Mouse (Mus musculus) MEL (cell line): ENCODE data around the gene Il6ra. TPM values are rescaled to one million over a fixed set of nuclear protein-coding genes. Genes with fewer than 3 reads are reported as not detected.

Experiments used
- DNase-seq: peaks from one replicate; pipeline ENCODE4 v3.0.0; 2011; ENCODE audit warnings: low read depth, low spot score
- H3K27ac ChIP-seq: 2 replicates; pipeline ENCODE4 v1.5.1; 2012; ENCODE audit warnings: low read depth, mild to moderate bottlenecking, control low read depth, low read length, moderate library complexity; ENCODE audit not compliant: control insufficient read depth
- H3K27me3 ChIP-seq, 2 experiments: fragments of 150-350 bp in 1 of 2; sonication (generic) in 1 of 2; 2 replicates each; pipeline ENCODE4 v1.6.1; 2012; ENCODE audit warnings: low read length in 2 of 2, mild to moderate bottlenecking in 2 of 2, improper control_type of control experiment in 1 of 2, moderate library complexity in 1 of 2; ENCODE audit not compliant: insufficient read depth in 2 of 2, control insufficient read depth in 1 of 2
- H3K36me3 ChIP-seq, 2 experiments: 2 replicates each; pipeline ENCODE4 v1.6.1; 2012 to 2014; ENCODE audit warnings: low read length in 2 of 2, improper control_type of control experiment in 1 of 2, inconsistent platforms in 1 of 2, mild to moderate bottlenecking in 1 of 2; ENCODE audit not compliant: insufficient read depth in 2 of 2, control insufficient read depth in 1 of 2
- H3K4me1 ChIP-seq, 2 experiments: fragments of 150-350 bp in 1 of 2; sonication (generic) in 1 of 2; 2 replicates each; pipeline ENCODE4 v1.6.1; 2012; ENCODE audit warnings: low read length in 2 of 2, improper control_type of control experiment in 1 of 2, mild to moderate bottlenecking in 1 of 2; ENCODE audit not compliant: insufficient read depth in 2 of 2, control insufficient read depth in 1 of 2
- H3K4me3 ChIP-seq, 2 experiments: fragments of 150-350 bp in 1 of 2; sonication (generic) in 1 of 2; 2 replicates each; pipeline ENCODE4 v1.5.1; 2012; ENCODE audit warnings: low read depth in 2 of 2, low read length in 2 of 2, mild to moderate bottlenecking in 2 of 2, moderate library complexity in 2 of 2, control low read depth in 1 of 2, improper control_type of control experiment in 1 of 2; ENCODE audit not compliant: control insufficient read depth in 1 of 2, insufficient read depth in 1 of 2
- H3K79me2 ChIP-seq: 2 replicates; pipeline ENCODE4 v1.6.1; 2012; ENCODE audit warnings: mild to moderate bottlenecking, low read length, moderate library complexity; ENCODE audit not compliant: control insufficient read depth, poor library complexity, insufficient read depth
- H3K9ac ChIP-seq: 2 replicates; pipeline ENCODE4 v1.6.1; 2012; ENCODE audit warnings: low read depth, mild to moderate bottlenecking, control low read depth, low read length, moderate library complexity; ENCODE audit not compliant: control insufficient read depth, poor library complexity, severe bottlenecking
- H3K9me3 ChIP-seq: fragments of 150-350 bp; sonication (generic); replicated peaks from 2 replicates; pipeline ENCODE4 v1.6.1; 2012; ENCODE audit warnings: mild to moderate bottlenecking, low read length, improper control_type of control experiment, moderate library complexity; ENCODE audit not compliant: insufficient read depth
- BHLHE40 ChIP-seq: IDR thresholded peaks from 2 replicates; pipeline ENCODE4 v1.6.1; 2012; ENCODE audit warnings: low read depth, mild to moderate bottlenecking, inconsistent platforms, low read length, improper control_type of control experiment, borderline replicate concordance
- CHD1 ChIP-seq: IDR thresholded peaks from 2 replicates; pipeline ENCODE4 v1.6.1; 2012; ENCODE audit warnings: low read depth, mild to moderate bottlenecking, inconsistent platforms, low read length, improper control_type of control experiment
- CHD2 ChIP-seq: IDR thresholded peaks from 2 replicates; pipeline ENCODE4 v1.6.1; 2011; ENCODE audit warnings: low read length, improper control_type of control experiment
- CTCF ChIP-seq, 3 experiments: IDR thresholded peaks in 2 of 3; conservative IDR thresholded peaks in 1 of 3; 2 replicates each; pipeline ENCODE4 v1.5.1; 2011 to 2012; ENCODE audit warnings: low read length in 3 of 3, low read depth in 2 of 3, mild to moderate bottlenecking in 2 of 3, improper control_type of control experiment in 1 of 3, inconsistent platforms in 1 of 3, mixed read lengths in 1 of 3, moderate library complexity in 1 of 3; ENCODE audit not compliant: control insufficient read depth in 1 of 3, insufficient read depth in 1 of 3, poor library complexity in 1 of 3, severe bottlenecking in 1 of 3
- E2F4 ChIP-seq: IDR thresholded peaks from 2 replicates; pipeline ENCODE4 v1.6.1; 2011; ENCODE audit warnings: low read depth, low read length, improper control_type of control experiment, borderline replicate concordance
- ELF1 ChIP-seq: IDR thresholded peaks from 2 replicates; pipeline ENCODE4 v1.6.1; 2014; ENCODE audit warnings: low read depth, mild to moderate bottlenecking, inconsistent platforms, low read length, improper control_type of control experiment, moderate library complexity
- EP300 ChIP-seq, 2 experiments: IDR thresholded peaks; 2 replicates each; pipeline ENCODE4 v1.6.1; 2011; ENCODE audit warnings: improper control_type of control experiment in 2 of 2, low read length in 2 of 2, low read depth in 1 of 2, mild to moderate bottlenecking in 1 of 2
- HCFC1 ChIP-seq: IDR thresholded peaks from 2 replicates; pipeline ENCODE4 v1.6.1; 2012; ENCODE audit warnings: low read depth, mild to moderate bottlenecking, inconsistent platforms, low read length, improper control_type of control experiment, moderate library complexity
- KAT2A ChIP-seq: conservative IDR thresholded peaks from 2 replicates; pipeline ENCODE4 v1.6.1; 2012; ENCODE audit warnings: low read depth, low read length, improper control_type of control experiment, inconsistent platforms
- MAFK ChIP-seq: IDR thresholded peaks from 2 replicates; pipeline ENCODE4 v1.6.1; 2011; ENCODE audit warnings: low read depth, mild to moderate bottlenecking, low read length, improper control_type of control experiment, borderline replicate concordance
- MAX ChIP-seq: IDR thresholded peaks from 2 replicates; pipeline ENCODE4 v1.6.1; 2011; ENCODE audit warnings: low read length, improper control_type of control experiment
- MAZ ChIP-seq: IDR thresholded peaks from 2 replicates; pipeline ENCODE4 v1.6.1; 2012; ENCODE audit warnings: low read depth, mild to moderate bottlenecking, inconsistent platforms, low read length, improper control_type of control experiment
- MEF2A ChIP-seq: IDR thresholded peaks from 2 replicates; pipeline ENCODE4 v1.6.1; 2014; ENCODE audit warnings: low read depth, mild to moderate bottlenecking, inconsistent platforms, low read length, improper control_type of control experiment; ENCODE audit not compliant: poor library complexity, insufficient replicate concordance, severe bottlenecking; ENCODE audit errors: extremely low read depth
- MXI1 ChIP-seq: IDR thresholded peaks from 2 replicates; pipeline ENCODE4 v1.6.1; 2011; ENCODE audit warnings: mild to moderate bottlenecking, low read depth, low read length, improper control_type of control experiment
- MYC ChIP-seq: IDR thresholded peaks from 2 replicates; pipeline ENCODE4 v1.6.1; 2011; ENCODE audit warnings: low read depth, mild to moderate bottlenecking, low read length, improper control_type of control experiment, moderate library complexity
- NELFE ChIP-seq: IDR thresholded peaks from 2 replicates; pipeline ENCODE4 v1.6.1; 2011; ENCODE audit warnings: low read depth, low read length, improper control_type of control experiment
- NRF1 ChIP-seq: IDR thresholded peaks from 2 replicates; pipeline ENCODE4 v1.6.1; 2014; ENCODE audit warnings: low read depth, mild to moderate bottlenecking, inconsistent platforms, low read length, improper control_type of control experiment, moderate library complexity; ENCODE audit not compliant: poor library complexity, insufficient read depth, severe bottlenecking
- POLR2AphosphoS5 ChIP-seq: IDR thresholded peaks from 2 replicates; pipeline ENCODE4 v1.6.1; 2012; ENCODE audit warnings: low read depth, borderline replicate concordance, mild to moderate bottlenecking, inconsistent platforms, low read length, moderate library complexity, mixed read lengths
- RAD21 ChIP-seq: IDR thresholded peaks from 2 replicates; pipeline ENCODE4 v1.6.1; 2011; ENCODE audit warnings: mild to moderate bottlenecking, low read depth, low read length, improper control_type of control experiment
- SIN3A ChIP-seq: IDR thresholded peaks from 2 replicates; pipeline ENCODE4 v1.6.1; 2012; ENCODE audit warnings: low read length, improper control_type of control experiment, inconsistent platforms
- SMC3 ChIP-seq: IDR thresholded peaks from 2 replicates; pipeline ENCODE4 v1.6.1; 2011; ENCODE audit warnings: low read depth, low read length, improper control_type of control experiment
- TBP ChIP-seq: IDR thresholded peaks from 2 replicates; pipeline ENCODE4 v1.8.0; 2011; ENCODE audit warnings: low read depth, low read length, improper control_type of control experiment
- TCF12 ChIP-seq: IDR thresholded peaks from 2 replicates; pipeline ENCODE4 v1.6.1; 2014; ENCODE audit warnings: low read depth, mild to moderate bottlenecking, inconsistent platforms, low read length, improper control_type of control experiment, moderate library complexity
- UBTF ChIP-seq: IDR thresholded peaks from 2 replicates; pipeline ENCODE4 v1.6.1; 2012; ENCODE audit warnings: low read depth, mild to moderate bottlenecking, inconsistent platforms, low read length, improper control_type of control experiment, moderate library complexity, borderline replicate concordance; ENCODE audit not compliant: insufficient read depth
- USF2 ChIP-seq, 2 experiments: IDR thresholded peaks; 2 replicates each; pipeline ENCODE4 v1.6.1; 2011 to 2012; ENCODE audit warnings: improper control_type of control experiment in 2 of 2, low read length in 2 of 2, borderline replicate concordance in 1 of 2, inconsistent platforms in 1 of 2, low read depth in 1 of 2, mild to moderate bottlenecking in 1 of 2; ENCODE audit not compliant: insufficient read depth in 1 of 2
- ZC3H11A ChIP-seq: IDR thresholded peaks from 2 replicates; pipeline ENCODE4 v1.6.1; 2012; ENCODE audit warnings: low read depth, mild to moderate bottlenecking, inconsistent platforms, low read length, improper control_type of control experiment
- ZKSCAN1 ChIP-seq: IDR thresholded peaks from 2 replicates; pipeline ENCODE4 v1.6.1; 2012; ENCODE audit warnings: low read depth, mild to moderate bottlenecking, inconsistent platforms, low read length, improper control_type of control experiment, moderate library complexity
- ZMIZ1 ChIP-seq: IDR thresholded peaks from 2 replicates; pipeline ENCODE4 v1.6.1; 2012; ENCODE audit warnings: low read depth, mild to moderate bottlenecking, inconsistent platforms, low read length, improper control_type of control experiment, moderate library complexity
- ZNF384 ChIP-seq: IDR thresholded peaks from 2 replicates; pipeline ENCODE4 v1.6.1; 2012; ENCODE audit warnings: low read depth, mild to moderate bottlenecking, inconsistent platforms, low read length, improper control_type of control experiment
- polyA plus RNA-seq, 2 experiments: library from polyadenylated mRNA; stranded (reverse) in 1 of 2; unstranded in 1 of 2; fragments of >175 nt in 1 of 2; fragments of >200 nt in 1 of 2; gene quantifications; 2 replicates each; pipeline versions ENCODE4 v1.2.1 to v1.2.4; 2012; ENCODE audit warnings: low replicate concordance in 2 of 2, low read depth in 1 of 2; ENCODE audit not compliant: insufficient read length in 2 of 2, insufficient read depth in 1 of 2, missing spikeins in 1 of 2
- total RNA-seq: library from RNA; depleted of rRNA; stranded (reverse); fragments of 300-350 nt; gene quantifications from 2 replicates; pipeline ENCODE4 v1.2.3, GENCODE M21; 2012

The Il6ra gene
- total and polyA plus RNA-seq, 3 experiments = 0.15 to 3.4 TPM; not detected in 1

DNA sequence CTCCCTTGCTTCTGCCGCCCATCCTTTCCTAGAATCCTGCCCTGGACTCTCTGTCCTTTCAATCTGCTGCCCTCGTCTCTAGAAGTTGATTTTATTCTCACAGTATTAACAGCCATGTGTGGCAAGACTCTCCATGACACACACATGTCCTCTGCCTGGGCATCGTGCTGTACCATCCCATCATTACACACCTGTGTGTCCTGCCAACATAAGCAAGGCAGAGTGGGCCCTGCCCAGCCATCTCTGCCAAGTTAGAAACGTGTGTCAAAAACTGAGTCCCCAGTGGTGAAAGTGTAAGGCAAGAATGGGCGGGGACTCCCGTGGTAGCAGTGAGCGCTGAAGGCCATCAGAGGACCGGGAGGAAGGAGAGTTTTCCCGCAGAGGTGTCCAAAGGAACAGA lies 67.2 kb downstream of the Il6ra start:
- Histone ChIP-seq H3K27me3 (no peaks in the 10 kb centered on the region), H3K9ac (no peak overlapping the region), H3K4me1 (peaks cover 6 to 9% of the 10 kb centered on the region in 2 experiments; a peak in 3 of 4 replicates), H3K27ac (no peak overlapping the region), H3K36me3 (peaks cover 0 to 8% of the 10 kb centered on the region in 2 experiments; a peak in 2 of 4 replicates), H3K9me3 (no peaks in the 10 kb centered on the region), H3K79me2 (no peaks in the 10 kb centered on the region), H3K4me3 (no peak overlapping the region)
- DNase-seq = no peak
- TF ChIP-seq USF2 (IDR thresholded peaks at IDR 0.05; ENCODE audit: borderline replicate concordance in 1 of 2, insufficient read depth in 1 of 2, low read depth in 1 of 2, low read length in 2 of 2) (no peak), TBP (no peak), POLR2AphosphoS5 (no peak), NRF1 (no peak), CHD1 (no peak), MEF2A (no peak), ZNF384 (no peak), UBTF (no peak), SMC3 (no peak), EP300 (IDR thresholded peaks at IDR 0.05; ENCODE audit: low read depth in 1 of 2, low read length in 2 of 2) (no peak), CHD2 (no peak), MAFK (no peak), SIN3A (no peak), ZKSCAN1 (no peak), MYC (no peak), KAT2A (no peak), MAX (no peak)

DNA sequence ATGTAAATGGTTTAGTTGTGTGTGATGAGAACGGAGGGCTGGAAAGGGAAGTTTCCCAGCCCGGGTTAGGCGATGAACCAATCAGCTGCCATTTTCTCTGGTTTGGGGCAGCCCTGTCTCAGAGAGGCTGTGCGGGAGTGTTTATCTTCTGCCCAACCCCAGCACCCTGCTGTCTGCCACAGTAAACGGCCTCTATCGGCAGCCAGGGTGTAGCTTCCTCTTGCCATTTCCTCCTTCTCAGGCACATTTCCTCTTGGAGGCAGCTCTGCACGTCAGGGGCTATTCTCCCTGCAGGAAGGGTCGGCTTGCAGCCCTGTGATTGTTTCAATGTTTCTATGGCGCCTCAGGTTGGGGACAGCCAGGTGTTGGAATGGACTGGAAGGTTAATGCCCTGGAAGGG lies 69.8 kb downstream of the Il6ra start:
- DNase-seq = peak; percentile 98
- Histone ChIP-seq H3K27me3 (no peaks in the 10 kb centered on the region), H3K9ac (peak overlapping the region; percentile 20), H3K9me3 (no peaks in the 10 kb centered on the region), H3K4me1 (peaks cover 6 to 9% of the 10 kb centered on the region in 2 experiments; a peak in 3 of 4 replicates), H3K36me3 (peaks cover 0 to 8% of the 10 kb centered on the region in 2 experiments; a peak in 2 of 4 replicates), H3K4me3 (peak overlapping the region; percentile 37 to 38), H3K79me2 (no peaks in the 10 kb centered on the region), H3K27ac (peak overlapping the region; percentile 63)
- TF ChIP-seq ZMIZ1 (no peak), BHLHE40 (peak; percentile 70), POLR2AphosphoS5 (no peak), CTCF (IDR thresholded peaks at IDR 0.05 in 2 of 3, conservative IDR thresholded peaks at IDR 0.05 in 1 of 3; ENCODE audit: control insufficient read depth in 1 of 3, insufficient read depth in 1 of 3, low read depth in 2 of 3, low read length in 3 of 3, poor library complexity in 1 of 3, severe bottlenecking in 1 of 3) (peak in 2 of 3 experiments; percentile 15 to 35; a peak in 4 of 6 replicates), HCFC1 (peak; percentile 54; the same call in 1 of the 2 replicates), ELF1 (peak; percentile 78), RAD21 (no peak), MAFK (no peak), CHD2 (no peak), MXI1 (peak; percentile 59), E2F4 (no peak; the same call in 1 of the 2 replicates), ZC3H11A (no peak), NRF1 (peak; percentile 31; the same call in 1 of the 2 replicates), CHD1 (no peak), SIN3A (peak; percentile 70), MAZ (no peak; the same call in 1 of the 2 replicates), MAX (peak; percentile 38; the same call in 1 of the 2 replicates), TCF12 (peak; percentile 76), NELFE (peak; percentile 50; the same call in 1 of the 2 replicates), TBP (peak; percentile 54; the same call in 1 of the 2 replicates), ZKSCAN1 (no peak)
